Mouse (Mus musculus): ENCODE measurements around the gene Abcc3. TPM values are rescaled to one million over a fixed set of nuclear protein-coding genes. Genes with fewer than 3 reads are reported as not detected.

Gene Abcc3
- polyA plus RNA-seq, 1 experiment from 2014 or later = 1.3 TPM

GRCm38 (mm10) chr11:94322636-94323035 lies 70.2 kb downstream of the Abcc3 start:
- Histone ChIP-seq H3K4me3 (ENCODE audit: low read depth, low read length) (peak overlapping the region; percentile 96), H3K27ac (replicated peaks; ENCODE audit: low read depth, low read length) (peak overlapping the region; percentile 99), H3K27me3 (replicated peaks; ENCODE audit: control insufficient read depth, insufficient read depth, low read length) (no peaks in the 10 kb centered on the region), H3K4me1 (ENCODE audit: control insufficient read depth, insufficient read depth, low read length) (peaks cover 18% of the 10 kb centered on the region), H3K9ac (ENCODE audit: low read depth, low read length) (peak overlapping the region; percentile 99), H3K9me3 (ENCODE audit: control insufficient read depth, low read length) (no peaks in the 10 kb centered on the region), H3K36me3 (ENCODE audit: control insufficient read depth, insufficient read depth, low read length) (peaks cover 8% of the 10 kb centered on the region; the same call in 1 of the 2 replicates), H3K4me2 (ENCODE audit: low read depth, low read length) (peak overlapping the region; percentile 81)
- no peak for ATAC-seq (ENCODE audit: low read depth)
- 34% methylated on average over 5 of the region's 5 CpGs for WGBS
- DNase-seq (ENCODE audit: low spot score) = no peak

GRCm38 (mm10) chr11:94321931-94322400 lies 70.8 kb downstream of the Abcc3 start, which contains the start of gene Luc7l3:
Gene Luc7l3 (minus strand): TSS chr11:94321988.
- under 1% methylated on average over 24 of the region's 36 CpGs for WGBS

GRCm38 (mm10) chr11:94320969-94321930 lies 71.5 kb downstream of the Abcc3 start:
- Histone ChIP-seq H3K27ac (replicated peaks; ENCODE audit: low read depth, low read length) (peak overlapping the region; percentile 99), H3K4me3 (ENCODE audit: low read depth, low read length) (peak overlapping the region; percentile 96), H3K9ac (ENCODE audit: low read depth, low read length) (peak overlapping the region; percentile 99), H3K4me1 (ENCODE audit: control insufficient read depth, insufficient read depth, low read length) (peaks cover 19% of the 10 kb centered on the region), H3K27me3 (replicated peaks; ENCODE audit: control insufficient read depth, insufficient read depth, low read length) (no peaks in the 10 kb centered on the region), H3K4me2 (ENCODE audit: low read depth, low read length) (peak overlapping the region; percentile 81), H3K9me3 (ENCODE audit: control insufficient read depth, low read length) (no peaks in the 10 kb centered on the region), H3K36me3 (ENCODE audit: control insufficient read depth, insufficient read depth, low read length) (peaks cover 8% of the 10 kb centered on the region; the same call in 1 of the 2 replicates)
- DNase-seq (ENCODE audit: low spot score) (peak; percentile 10), ATAC-seq (ENCODE audit: low read depth) (peak; percentile 70)
- under 1% methylated on average over 60 of the region's 67 CpGs for WGBS

More at GRCm38 (mm10) chr11:94321931-94322400, 70.8 kb downstream of the Abcc3 start, which contains the start of gene Luc7l3:
- Histone ChIP-seq H3K9me3 (ENCODE audit: control insufficient read depth, low read length) (no peaks in the 10 kb centered on the region), H3K27ac (replicated peaks; ENCODE audit: low read depth, low read length) (peak within 1 kb of the TSS; percentile 99), H3K4me3 (ENCODE audit: low read depth, low read length) (peak within 1 kb of the TSS; percentile 96), H3K9ac (ENCODE audit: low read depth, low read length) (peak within 1 kb of the TSS; percentile 99), H3K4me2 (ENCODE audit: low read depth, low read length) (peak within 1 kb of the TSS; percentile 81), H3K36me3 (ENCODE audit: control insufficient read depth, insufficient read depth, low read length) (peaks cover 8% of the 10 kb centered on the region; the same call in 1 of the 2 replicates), H3K4me1 (ENCODE audit: control insufficient read depth, insufficient read depth, low read length) (peaks cover 19% of the 10 kb centered on the region), H3K27me3 (replicated peaks; ENCODE audit: control insufficient read depth, insufficient read depth, low read length) (no peaks in the 10 kb centered on the region)
- DNase-seq (ENCODE audit: low spot score) (peak; percentile 96), ATAC-seq (ENCODE audit: low read depth) (peak; percentile 96)

- ATAC-seq (ENCODE audit: low read depth) (no peak), DNase-seq (ENCODE audit: low spot score) (no peak)
- Histone ChIP-seq H3K9ac (ENCODE audit: low read depth, low read length) (no peak overlapping the region), H3K27me3 (replicated peaks; ENCODE audit: control insufficient read depth, insufficient read depth, low read length) (no peaks in the 10 kb centered on the region), H3K9me3 (ENCODE audit: control insufficient read depth, low read length) (no peaks in the 10 kb centered on the region), H3K36me3 (ENCODE audit: control insufficient read depth, insufficient read depth, low read length) (peaks cover 8% of the 10 kb centered on the region; the same call in 1 of the 2 replicates), H3K4me3 (ENCODE audit: low read depth, low read length) (no peak overlapping the region), H3K4me2 (ENCODE audit: low read depth, low read length) (no peak overlapping the region), H3K27ac (replicated peaks; ENCODE audit: low read depth, low read length) (no peak overlapping the region), H3K4me1 (ENCODE audit: control insufficient read depth, insufficient read depth, low read length) (peaks cover 27% of the 10 kb centered on the region)
- 91% methylated on average over 5 of the region's 5 CpGs for WGBS
Observed at GRCm38 (mm10) chr11:94318056-94318455, 74.7 kb downstream of the Abcc3 start.

GRCm38 (mm10) chr11:94317515-94317914 lies 75.3 kb downstream of the Abcc3 start:
- Histone ChIP-seq H3K9ac (ENCODE audit: low read depth, low read length) (no peak overlapping the region), H3K27ac (replicated peaks; ENCODE audit: low read depth, low read length) (no peak overlapping the region), H3K4me2 (ENCODE audit: low read depth, low read length) (no peak overlapping the region), H3K9me3 (ENCODE audit: control insufficient read depth, low read length) (no peaks in the 10 kb centered on the region), H3K4me3 (ENCODE audit: low read depth, low read length) (no peak overlapping the region), H3K27me3 (replicated peaks; ENCODE audit: control insufficient read depth, insufficient read depth, low read length) (no peaks in the 10 kb centered on the region), H3K4me1 (ENCODE audit: control insufficient read depth, insufficient read depth, low read length) (peaks cover 24% of the 10 kb centered on the region), H3K36me3 (ENCODE audit: control insufficient read depth, insufficient read depth, low read length) (peaks cover 8% of the 10 kb centered on the region; the same call in 1 of the 2 replicates)
- DNase-seq (ENCODE audit: low spot score) (no peak), ATAC-seq (ENCODE audit: low read depth) (no peak)
- 66% methylated on average over 4 of the region's 4 CpGs for WGBS

GRCm38 (mm10) chr11:94317014-94317413 lies 75.8 kb downstream of the Abcc3 start:
- Histone ChIP-seq H3K36me3 (ENCODE audit: control insufficient read depth, insufficient read depth, low read length) (peaks cover 8% of the 10 kb centered on the region; the same call in 1 of the 2 replicates), H3K27me3 (replicated peaks; ENCODE audit: control insufficient read depth, insufficient read depth, low read length) (no peaks in the 10 kb centered on the region), H3K4me2 (ENCODE audit: low read depth, low read length) (no peak overlapping the region), H3K4me3 (ENCODE audit: low read depth, low read length) (no peak overlapping the region), H3K9ac (ENCODE audit: low read depth, low read length) (no peak overlapping the region), H3K4me1 (ENCODE audit: control insufficient read depth, insufficient read depth, low read length) (peaks cover 24% of the 10 kb centered on the region), H3K27ac (replicated peaks; ENCODE audit: low read depth, low read length) (no peak overlapping the region), H3K9me3 (ENCODE audit: control insufficient read depth, low read length) (no peaks in the 10 kb centered on the region)
- 70% methylated on average over 1 of the region's 1 CpGs for WGBS
- no peak for DNase-seq (ENCODE audit: low spot score)
- ATAC-seq (ENCODE audit: low read depth) = no peak

- ATAC-seq (ENCODE audit: low read depth) (no peak), DNase-seq (ENCODE audit: low spot score) (no peak)
- H3K27ac ChIP-seq (replicated peaks; ENCODE audit: low read depth, low read length) = no peak overlapping the region
- H3K9ac ChIP-seq (ENCODE audit: low read depth, low read length) = no peak overlapping the region
- peaks cover 24% of the 10 kb centered on the region for H3K4me1 ChIP-seq (ENCODE audit: control insufficient read depth, insufficient read depth, low read length)
- H3K4me3 ChIP-seq (ENCODE audit: low read depth, low read length) = no peak overlapping the region
- H3K9me3 ChIP-seq (ENCODE audit: control insufficient read depth, low read length) = no peaks in the 10 kb centered on the region
- H3K4me2 ChIP-seq (ENCODE audit: low read depth, low read length) = no peak overlapping the region
- H3K27me3 ChIP-seq (replicated peaks; ENCODE audit: control insufficient read depth, insufficient read depth, low read length) = no peaks in the 10 kb centered on the region
- H3K36me3 ChIP-seq (ENCODE audit: control insufficient read depth, insufficient read depth, low read length) = peaks cover 8% of the 10 kb centered on the region; the same call in 1 of the 2 replicates
- WGBS = 72% methylated on average over 2 of the region's 2 CpGs
Observed at GRCm38 (mm10) chr11:94316528-94316927, 76.3 kb downstream of the Abcc3 start.

GRCm38 (mm10) chr11:94315308-94315707 lies 77.5 kb downstream of the Abcc3 start:
- 65% methylated on average over 1 of the region's 1 CpGs for WGBS

More at GRCm38 (mm10) chr11:94315308-94315707, 77.5 kb downstream of the Abcc3 start:
- no peak overlapping the region for H3K4me2 ChIP-seq (ENCODE audit: low read depth, low read length)
- H3K9me3 ChIP-seq (ENCODE audit: control insufficient read depth, low read length) = no peaks in the 10 kb centered on the region
- peaks cover 12% of the 10 kb centered on the region; the same call in 1 of the 2 replicates for H3K36me3 ChIP-seq (ENCODE audit: control insufficient read depth, insufficient read depth, low read length)
- H3K4me3 ChIP-seq (ENCODE audit: low read depth, low read length) = no peak overlapping the region
- H3K4me1 ChIP-seq (ENCODE audit: control insufficient read depth, insufficient read depth, low read length) = peaks cover 22% of the 10 kb centered on the region
- H3K27me3 ChIP-seq (replicated peaks; ENCODE audit: control insufficient read depth, insufficient read depth, low read length) = no peaks in the 10 kb centered on the region
- no peak overlapping the region for H3K9ac ChIP-seq (ENCODE audit: low read depth, low read length)
- ATAC-seq (ENCODE audit: low read depth) (no peak), DNase-seq (ENCODE audit: low spot score) (no peak)
- no peak overlapping the region for H3K27ac ChIP-seq (replicated peaks; ENCODE audit: low read depth, low read length)

Measured in embryonic facial prominence, embryonic 14.5 days (tissue).